Mouse (Mus musculus) CH12F3 (cell line): ENCODE measurements around the gene Zbtb16.

Experiments used
- in situ Hi-C: fragments of 300-500 bp; cut with MboI; formaldehyde crosslinking; loops from 2 replicates; pipeline ENCODE4 v1.14.3; 2020; ENCODE audit warnings: low sequenced_read_pairs

The Zbtb16 gene

GRCm38 (mm10) chr9:48649098-48649766 is 186.8 kb downstream of the Zbtb16 start:
- in situ Hi-C loops, result loop anchor here (10.0 kb wide), 1 partner anchor 206 kb away; no protein-coding TSS in a partner anchor

GRCm38 (mm10) chr9:48648285-48649097 is 187.5 kb downstream of the Zbtb16 start:
- in situ Hi-C loops, result loop anchor here (10.0 kb wide), 1 partner anchor 206 kb away; no protein-coding TSS in a partner anchor

DNA sequence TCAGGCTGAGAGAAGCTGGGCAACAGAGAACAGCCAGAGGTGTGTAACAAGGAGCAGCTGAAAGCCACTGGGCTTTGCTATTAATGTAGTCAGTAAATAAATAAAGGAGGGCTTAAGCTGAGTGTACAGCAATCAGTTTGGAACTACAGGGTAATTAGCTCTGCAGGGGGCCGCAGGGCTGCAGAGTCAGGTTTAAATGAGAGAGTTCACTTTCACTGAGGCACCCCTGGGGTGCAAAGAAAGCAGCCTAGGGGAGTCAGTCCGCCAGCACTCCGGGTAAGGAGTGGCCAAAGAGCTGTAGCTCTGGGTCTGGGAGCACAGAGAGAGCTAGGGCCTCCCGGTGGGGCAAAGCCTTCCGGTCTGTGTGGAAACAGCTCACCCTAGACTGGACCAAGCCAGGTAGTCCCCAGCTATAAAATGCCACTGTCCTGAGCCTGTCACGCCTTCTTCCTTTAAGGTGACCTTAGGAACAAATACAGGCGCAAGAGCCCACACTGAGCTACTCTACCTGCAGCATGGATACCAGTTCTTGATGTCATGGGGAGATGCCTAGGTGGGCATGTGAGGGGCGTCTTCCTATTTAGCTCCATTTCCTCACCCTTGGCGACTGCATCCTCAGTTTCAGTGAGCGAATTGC is 188.3 kb downstream of the Zbtb16 start:
- in situ Hi-C loops, result loop anchor here (10.0 kb wide), 1 partner anchor 207 kb away; no protein-coding TSS in a partner anchor

DNA sequence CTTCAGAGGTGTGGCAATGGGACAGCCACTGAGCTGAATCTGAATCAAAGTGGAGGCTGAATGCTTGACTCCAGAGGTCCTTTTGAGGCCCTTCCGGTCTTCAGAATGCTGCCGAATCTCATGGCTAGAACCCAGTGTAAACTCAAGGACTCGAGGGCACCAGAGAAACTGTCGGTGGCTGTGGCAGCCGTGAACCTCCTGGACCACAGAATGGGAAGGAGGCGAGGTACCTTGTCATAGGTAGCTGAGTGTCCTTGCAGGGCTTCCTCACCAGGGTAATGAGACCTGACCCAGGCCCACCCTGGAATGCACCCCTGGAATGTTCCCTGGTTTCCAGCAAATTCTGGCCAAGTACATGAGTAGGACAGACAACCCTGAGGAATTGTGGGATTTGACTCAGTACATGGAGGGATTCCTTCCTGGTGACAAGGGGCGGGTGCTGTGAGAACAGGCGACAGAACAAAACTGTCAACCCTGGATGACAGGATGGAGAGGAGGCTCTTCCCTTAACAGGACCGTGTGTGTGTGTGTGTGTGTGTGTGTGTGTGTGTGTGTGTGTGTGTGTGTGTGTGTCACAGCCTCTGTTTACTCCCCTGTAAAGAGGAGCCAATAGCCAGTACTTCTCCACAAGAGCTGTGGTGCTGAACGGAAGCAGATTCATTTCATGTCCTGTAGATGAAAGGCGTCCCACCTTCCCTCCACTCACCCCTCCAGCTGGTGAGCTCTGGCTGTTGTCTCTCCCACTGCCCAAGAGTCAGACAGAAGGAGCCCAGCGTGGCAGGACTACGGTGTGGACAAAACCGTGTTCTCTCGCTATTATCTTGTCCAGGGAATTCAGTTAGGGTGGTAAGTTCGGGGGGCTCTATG is 189.0 kb downstream of the Zbtb16 start:
- in situ Hi-C loops, result loop anchor here (10.0 kb wide), 1 partner anchor 208 kb away; no protein-coding TSS in a partner anchor

DNA sequence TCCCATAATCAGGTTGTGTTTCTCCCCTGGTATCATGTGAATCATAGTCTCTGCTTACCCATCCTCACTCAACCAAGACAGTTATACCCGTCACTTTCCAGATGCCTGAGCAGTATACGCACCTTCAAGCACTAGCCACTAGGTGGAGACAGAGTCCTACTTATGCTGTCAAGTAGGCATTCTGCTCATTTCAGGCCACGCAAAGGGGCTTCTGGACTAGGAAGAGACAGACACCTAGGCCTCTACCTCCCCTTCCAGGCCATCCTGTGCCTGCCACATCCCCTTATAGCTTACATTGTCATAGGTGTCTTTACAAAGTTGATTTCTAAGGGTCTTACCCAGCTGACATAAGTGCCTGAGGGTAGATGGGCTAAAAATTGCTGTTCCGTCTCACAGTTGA is 189.8 kb downstream of the Zbtb16 start:
- in situ Hi-C loops, result loop anchor here (10.0 kb wide), 1 partner anchor 209 kb away; no protein-coding TSS in a partner anchor

- in situ Hi-C loops, result loop anchor here (10.0 kb wide), 1 partner anchor 209 kb away; no protein-coding TSS in a partner anchor
Observed at GRCm38 (mm10) chr9:48645648-48646126, 190.3 kb downstream of the Zbtb16 start.

GRCm38 (mm10) chr9:48644926-48645647 is 190.9 kb downstream of the Zbtb16 start:
- in situ Hi-C loops, result loop anchor here (10.0 kb wide), 1 partner anchor 210 kb away; no protein-coding TSS in a partner anchor

GRCm38 (mm10) chr9:48644376-48644775 is 191.6 kb downstream of the Zbtb16 start:
- in situ Hi-C loops, result loop anchor here (10.0 kb wide), 1 partner anchor 210 kb away; no protein-coding TSS in a partner anchor

- in situ Hi-C loops, result loop anchor here (10.0 kb wide), 1 partner anchor 213 kb away; no protein-coding TSS in a partner anchor
Observed at GRCm38 (mm10) chr9:48641636-48642035, 194.4 kb downstream of the Zbtb16 start.

GRCm38 (mm10) chr9:48640881-48641280 is 195.1 kb downstream of the Zbtb16 start:
- in situ Hi-C loops, result loop anchor here (10.0 kb wide), 1 partner anchor 214 kb away; no protein-coding TSS in a partner anchor

- in situ Hi-C loops, result no loop called here
Observed at GRCm38 (mm10) chr9:48638176-48638803, 197.7 kb downstream of the Zbtb16 start.

DNA sequence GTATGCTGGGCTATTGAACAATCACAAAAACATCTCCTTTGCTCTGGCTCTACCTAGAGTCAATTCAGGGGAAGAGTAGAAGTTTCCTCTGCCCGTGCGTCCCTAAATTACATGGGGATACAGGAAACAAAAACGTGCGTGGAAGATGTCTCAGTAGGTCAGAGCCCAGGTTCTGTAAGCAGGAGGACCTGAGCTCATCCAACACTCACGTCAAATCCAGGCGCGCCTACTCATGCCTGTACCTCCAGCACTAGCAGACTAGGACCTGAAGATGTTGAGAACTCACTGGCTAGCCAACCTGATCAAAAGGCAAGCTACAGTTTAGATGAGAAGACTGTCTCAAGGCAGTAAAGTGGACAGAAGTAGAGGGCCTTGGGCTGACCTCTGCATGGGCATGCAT is 198.9 kb downstream of the Zbtb16 start:
- in situ Hi-C loops, result no loop called here

- in situ Hi-C loops, result no loop called here
Observed at GRCm38 (mm10) chr9:48635576-48636350, 200.3 kb downstream of the Zbtb16 start.

GRCm38 (mm10) chr9:48633147-48633546 is 202.9 kb downstream of the Zbtb16 start:
- in situ Hi-C loops, result no loop called here

DNA sequence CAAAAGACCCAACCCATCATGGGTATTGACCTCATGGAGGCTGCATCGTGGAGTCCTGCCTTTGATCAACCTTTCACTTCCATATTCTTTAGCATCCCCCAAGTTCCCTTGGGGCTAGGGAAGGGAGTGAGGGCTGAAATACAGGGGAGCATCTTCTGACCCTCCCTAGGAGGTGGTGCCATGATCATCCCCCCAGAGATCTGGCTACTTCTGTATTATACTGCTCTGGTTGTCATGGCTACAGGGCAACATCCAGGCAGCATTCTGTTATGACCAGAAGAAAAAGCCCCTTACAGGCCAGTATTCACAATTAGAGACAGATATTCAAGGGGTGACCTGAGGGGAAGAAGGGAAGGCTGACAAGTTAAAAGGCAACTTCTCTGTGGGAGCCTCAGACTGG is 216.8 kb downstream of the Zbtb16 start:
- in situ Hi-C loops, result no loop called here

DNA sequence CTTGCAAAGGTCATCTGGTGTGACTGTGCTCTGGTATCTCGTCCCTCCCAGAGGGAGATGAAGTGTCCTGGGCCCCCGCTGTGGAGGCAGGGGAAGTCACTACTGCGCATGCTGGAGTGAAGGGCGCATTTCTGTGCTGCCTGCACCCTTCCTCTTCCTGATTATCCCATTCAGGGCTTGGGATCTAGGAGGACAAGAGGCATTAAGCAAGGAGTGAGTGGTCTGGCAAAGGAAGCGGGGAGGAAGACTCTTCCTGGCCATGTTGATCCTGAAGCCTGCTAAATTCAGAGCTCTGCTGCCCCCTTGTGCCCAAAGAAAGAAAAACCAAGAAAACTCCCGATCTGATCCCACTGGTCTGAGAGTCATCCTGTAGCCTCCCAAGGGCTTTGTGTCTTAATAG is 217.4 kb downstream of the Zbtb16 start:
- in situ Hi-C loops, result no loop called here

GRCm38 (mm10) chr9:48618111-48618510 is 217.9 kb downstream of the Zbtb16 start:
- in situ Hi-C loops, result no loop called here

DNA sequence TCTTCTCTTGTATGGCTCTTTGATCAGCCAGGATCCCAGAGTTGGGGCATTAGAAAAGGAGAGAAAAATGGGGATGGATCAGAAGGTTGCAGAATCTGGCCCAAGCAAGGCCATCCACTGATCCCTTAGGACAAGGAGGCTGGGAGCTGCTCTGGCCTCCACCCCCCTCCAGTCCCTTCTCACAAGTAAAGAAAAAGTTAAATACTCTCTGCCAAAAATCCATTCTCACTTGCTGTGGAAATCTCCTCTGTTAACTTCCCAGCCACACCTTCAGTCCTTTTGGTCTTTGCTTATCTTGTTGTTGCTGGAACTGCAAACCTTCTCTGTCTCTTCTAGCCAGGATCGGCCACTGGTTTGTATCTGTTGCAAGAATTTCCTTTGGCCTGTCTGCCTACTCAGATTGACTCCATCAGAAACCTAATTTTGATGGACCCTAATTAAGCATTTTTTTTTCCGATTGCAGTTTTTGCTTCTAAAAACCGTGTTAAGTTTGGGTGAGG is 218.5 kb downstream of the Zbtb16 start:
- in situ Hi-C loops, result no loop called here
